Mouse (Mus musculus): ENCODE measurements around the gene Kctd17.

The Kctd17 gene

DNA sequence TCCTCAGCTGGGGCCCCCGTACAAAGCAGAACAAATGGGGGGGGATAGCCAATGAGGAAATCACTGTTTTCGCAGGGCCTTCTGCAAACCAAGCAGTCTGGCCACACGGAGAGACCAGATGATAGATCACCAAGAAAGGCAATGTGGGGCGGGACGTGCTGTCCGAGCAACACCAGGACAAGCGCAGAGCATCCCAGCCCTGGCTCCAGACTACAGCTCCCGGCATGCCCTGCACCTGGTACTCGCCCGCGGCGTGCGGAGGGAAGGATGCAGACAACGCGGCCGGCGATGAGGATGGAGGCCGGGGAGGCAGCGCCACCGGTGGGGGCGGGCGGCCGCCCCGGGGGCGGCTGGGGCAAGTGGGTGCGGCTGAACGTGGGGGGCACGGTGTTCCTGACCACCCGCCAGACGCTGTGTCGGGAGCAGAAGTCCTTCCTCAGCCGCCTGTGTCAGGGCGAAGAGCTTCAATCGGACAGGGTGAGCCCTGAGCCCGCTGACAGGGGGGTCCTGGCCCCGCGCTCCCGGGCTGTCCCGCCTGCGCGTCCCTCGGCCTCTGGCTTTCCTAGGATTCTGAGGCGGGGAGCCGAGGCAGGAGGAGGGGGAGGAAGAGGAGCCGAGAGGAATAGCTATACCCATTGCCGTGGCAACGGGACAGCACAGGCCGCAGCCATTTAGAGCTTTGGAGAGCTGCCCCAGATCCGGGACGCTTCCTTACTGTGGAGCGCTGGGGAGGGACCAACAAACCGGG, at the start of gene Kctd17:
Gene Kctd17, plus strand, starts transcription at position 174 of the 748 bp plus-strand sequence.
- in situ Hi-C loops (cut with MboI, MseI): no loop called here

DNA sequence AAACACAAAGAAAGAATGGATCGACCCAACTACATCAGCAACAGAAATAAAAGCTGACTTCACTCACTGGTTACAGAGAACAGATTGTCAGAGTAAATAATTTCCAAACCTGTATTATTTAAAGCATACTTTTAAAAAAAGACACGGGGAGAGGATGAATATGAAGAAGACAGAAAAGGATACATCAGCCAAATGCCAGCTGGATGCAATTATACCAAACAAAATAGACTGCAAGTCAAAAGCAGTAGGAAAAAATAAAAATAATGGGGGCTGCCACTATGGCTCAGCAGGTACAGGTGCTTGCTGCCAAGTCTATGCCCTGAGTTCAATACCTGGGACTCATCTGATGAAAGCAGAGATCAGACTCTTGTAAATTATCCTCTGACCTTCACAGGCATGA, 48.2 kb upstream of the Kctd17 start:
- in situ Hi-C loops (cut with MboI, MseI): no loop called here

DNA sequence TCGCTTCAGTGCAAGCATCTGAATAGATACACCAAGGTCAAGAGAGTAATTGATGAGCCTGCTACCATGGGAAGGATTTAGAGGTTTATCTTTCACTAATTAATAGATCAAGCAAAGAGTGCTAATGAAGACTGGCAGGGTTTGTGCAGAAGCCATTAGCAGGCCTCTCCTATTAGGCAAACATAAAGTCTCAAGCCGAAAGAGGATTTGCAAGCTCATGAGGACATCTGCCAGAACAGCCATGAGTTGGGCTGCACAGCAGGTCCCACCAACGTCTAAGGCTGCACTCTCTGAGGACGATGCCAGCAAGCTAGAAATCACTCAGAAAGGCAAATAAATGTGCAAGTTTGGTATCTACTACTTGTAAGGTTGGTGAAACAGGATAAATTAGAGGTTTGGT, 47.6 kb upstream of the Kctd17 start:
- in situ Hi-C loops (cut with MboI, MseI): no loop called here

GRCm38 (mm10) chr15:78382115-78382514, 46.2 kb upstream of the Kctd17 start:
- in situ Hi-C loops (cut with MboI, MseI): no loop called here

DNA sequence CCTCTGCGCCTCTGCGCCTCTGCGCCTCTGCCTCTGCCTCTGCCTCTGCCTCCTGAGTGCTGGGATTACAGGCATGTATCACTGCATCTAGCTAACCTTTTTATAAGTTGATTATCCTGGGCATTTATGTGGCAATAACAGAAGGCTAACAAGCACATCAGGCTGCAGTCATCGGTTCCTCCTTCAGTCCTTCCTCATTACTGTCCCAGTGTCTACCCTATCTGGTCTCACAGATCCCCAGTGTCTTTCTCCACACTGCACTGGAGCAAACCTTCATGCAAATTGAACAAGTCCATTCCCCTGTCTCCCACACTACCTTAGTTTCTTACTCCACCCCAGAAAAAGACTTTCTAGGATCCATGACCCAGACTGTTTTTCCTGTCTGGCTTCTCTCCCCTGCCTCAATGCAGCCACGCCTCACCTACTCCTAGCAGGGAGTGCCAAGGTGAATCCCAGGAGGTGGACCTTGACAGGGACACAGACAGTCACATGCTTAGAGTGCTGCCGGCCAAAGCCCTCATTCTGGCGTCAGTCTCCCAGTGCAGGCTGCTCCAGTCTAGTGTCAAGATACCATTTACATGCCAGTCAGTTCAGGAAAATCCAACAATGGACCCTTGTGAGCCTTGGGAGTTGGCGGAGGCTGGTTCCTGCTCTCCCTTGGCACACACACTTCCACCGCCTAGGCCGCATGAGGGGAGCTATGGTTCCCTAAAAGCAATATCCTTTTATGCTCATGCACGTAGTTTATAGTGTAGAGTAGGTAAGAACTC, 44.7 kb upstream of the Kctd17 start:
- in situ Hi-C loops (cut with MboI, MseI): no loop called here

GRCm38 (mm10) chr15:78384220-78385116, 43.9 kb upstream of the Kctd17 start:
- in situ Hi-C loops (cut with MboI, MseI): no loop called here

DNA sequence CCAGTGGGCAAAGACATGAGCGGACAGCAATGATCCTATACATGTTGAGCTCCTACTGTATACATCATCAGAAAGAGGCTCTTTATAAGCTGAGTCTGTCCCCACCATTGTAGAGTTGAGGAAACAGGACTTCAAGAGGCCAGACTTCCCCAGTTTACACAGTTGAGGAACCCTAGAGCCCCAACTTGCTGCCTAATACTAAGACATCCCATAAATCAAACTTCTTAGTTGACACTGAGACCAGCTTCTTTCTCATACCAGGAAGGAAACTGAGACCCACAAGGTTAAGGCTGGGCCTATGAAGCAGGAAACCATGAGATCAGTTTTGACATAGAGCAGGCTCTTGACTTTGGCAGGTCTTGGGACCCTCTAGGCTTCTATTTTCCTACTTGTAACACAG, 42.8 kb upstream of the Kctd17 start:
- in situ Hi-C loops (cut with MboI, MseI): no loop called here

GRCm38 (mm10) chr15:78390855-78391254, 37.5 kb upstream of the Kctd17 start:
- in situ Hi-C loops (cut with MboI, MseI): no loop called here

GRCm38 (mm10) chr15:78395478-78395962, 32.8 kb upstream of the Kctd17 start, which contains the start of gene Tex33:
Tex33 (minus strand) TSS chr15:78395912.
- in situ Hi-C loops (cut with MboI, MseI): no loop called here

DNA sequence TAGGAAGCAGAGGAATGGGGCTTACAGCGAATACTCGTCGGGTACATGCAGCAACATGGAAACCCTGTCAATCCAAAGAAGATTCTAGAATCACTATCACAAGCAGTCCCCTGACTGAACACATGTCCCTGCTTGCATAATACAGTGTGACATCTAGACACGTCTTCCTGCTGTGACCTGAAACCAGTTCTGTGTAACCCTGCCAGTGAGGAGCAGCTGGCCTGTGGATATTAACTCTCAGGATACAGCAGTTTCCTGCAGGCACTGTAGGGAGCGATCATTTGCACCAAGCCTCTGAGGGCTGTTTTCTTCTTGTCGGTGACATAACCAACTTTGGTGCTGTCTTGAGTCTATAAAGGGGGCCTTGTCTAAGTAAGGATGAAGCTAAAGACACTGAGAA, 27.0 kb upstream of the Kctd17 start:
- in situ Hi-C loops (cut with MboI, MseI): no loop called here

DNA sequence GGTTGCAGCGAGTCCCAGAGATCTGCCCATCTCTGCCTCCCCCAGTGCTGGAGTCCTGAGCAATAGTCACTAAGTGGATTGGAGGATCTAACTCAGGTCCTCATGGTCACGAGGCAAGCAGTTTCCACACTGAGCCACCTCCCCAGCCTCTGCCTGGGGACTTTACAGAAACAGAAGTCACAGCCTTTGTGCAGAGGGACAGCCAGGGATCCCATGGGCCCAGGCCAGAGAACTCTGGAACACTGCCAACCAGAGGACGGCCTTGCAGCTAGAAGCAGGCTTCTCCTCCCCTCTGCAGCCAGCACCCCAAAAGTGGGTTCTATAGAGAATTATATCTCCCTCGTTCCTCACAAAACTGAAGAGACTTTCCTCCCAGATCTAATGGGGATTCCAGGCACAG, 26.4 kb upstream of the Kctd17 start:
- in situ Hi-C loops (cut with MboI, MseI): no loop called here

GRCm38 (mm10) chr15:78402423-78402822, 25.9 kb upstream of the Kctd17 start:
- in situ Hi-C loops (cut with MboI, MseI): no loop called here

DNA sequence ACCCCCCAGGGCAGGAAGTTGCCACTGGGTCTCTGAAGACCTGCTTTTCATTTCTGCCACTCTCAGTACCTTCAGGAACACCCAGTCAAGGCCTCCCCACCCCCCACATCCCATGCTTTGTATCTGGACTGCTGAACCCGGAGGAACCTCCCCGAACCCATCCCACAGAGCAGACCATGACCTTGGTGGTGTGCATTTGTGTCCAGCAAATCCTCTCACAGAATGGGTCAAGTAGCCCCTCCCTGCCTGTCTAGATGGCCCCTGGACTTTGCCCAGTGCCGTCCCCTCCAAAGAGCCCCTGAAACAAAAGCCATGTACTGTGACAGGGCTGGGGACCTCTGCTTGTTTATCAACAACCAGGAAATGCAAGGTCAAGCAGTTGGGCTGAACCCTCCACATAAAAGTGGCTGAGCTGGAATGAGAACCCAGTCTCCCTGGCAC, 25.0 kb upstream of the Kctd17 start:
- in situ Hi-C loops (cut with MboI, MseI): no loop called here

DNA sequence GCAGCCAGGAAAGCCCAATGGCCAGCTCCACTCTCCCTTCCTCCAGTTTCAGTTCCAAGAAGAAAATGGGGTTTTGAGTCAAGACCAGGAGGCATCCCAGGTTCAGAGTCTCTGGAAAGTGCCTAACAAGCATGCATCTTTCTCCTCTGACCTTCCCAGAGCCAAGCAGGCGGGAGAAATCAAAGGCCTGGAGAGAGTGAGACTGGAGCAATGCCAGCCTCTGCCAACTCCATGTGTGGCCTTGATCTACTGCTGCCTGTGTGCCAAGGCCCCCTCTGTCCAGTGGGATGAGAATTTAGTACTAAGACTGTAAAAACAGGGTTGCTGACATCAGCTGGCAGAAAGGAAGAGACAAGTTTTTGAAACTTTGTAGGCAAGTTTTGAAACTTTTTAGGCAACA, 24.5 kb upstream of the Kctd17 start:
- in situ Hi-C loops (cut with MboI, MseI): no loop called here

GRCm38 (mm10) chr15:78405098-78405497, 23.3 kb upstream of the Kctd17 start:
- in situ Hi-C loops (cut with MboI, MseI): no loop called here

DNA sequence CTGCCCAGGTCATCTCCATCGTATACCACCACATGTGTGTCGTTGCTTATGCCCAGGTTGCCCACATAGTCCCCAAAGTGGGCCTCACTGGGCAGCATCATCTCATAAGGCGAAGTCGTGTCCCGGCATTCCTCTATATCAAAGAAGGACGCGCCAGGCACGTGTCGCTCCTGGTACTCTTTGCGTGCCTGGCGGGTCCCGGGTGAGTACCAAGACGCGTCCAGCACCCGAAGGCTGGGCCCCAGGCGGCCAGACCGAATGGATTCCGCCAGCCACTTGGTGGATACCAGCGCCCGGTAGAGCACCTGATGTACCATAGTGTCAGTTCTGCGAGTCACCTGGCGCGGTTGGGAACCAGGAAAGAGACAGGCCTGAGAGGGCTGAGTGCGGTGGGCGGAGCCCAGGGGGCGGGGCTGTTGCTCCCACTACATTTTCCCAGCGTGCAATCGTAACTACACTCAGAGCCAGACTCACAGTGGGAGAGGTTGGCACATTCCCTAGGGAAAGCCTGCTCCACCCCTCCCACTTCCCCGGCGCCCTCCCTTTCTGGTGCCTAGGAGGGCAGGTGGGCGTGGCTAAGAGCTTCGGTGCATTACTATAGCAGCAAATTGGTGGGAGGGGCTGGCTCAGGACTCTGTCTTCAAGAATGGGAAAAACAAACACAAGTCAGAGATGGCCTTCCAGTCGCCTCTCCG, 22.7 kb upstream of the Kctd17 start, which contains the start of gene Tst:
Gene Tst, minus strand, starts transcription at position 391 of the 695 bp plus-strand sequence.
- in situ Hi-C loops (cut with MboI, MseI): no loop called here

DNA sequence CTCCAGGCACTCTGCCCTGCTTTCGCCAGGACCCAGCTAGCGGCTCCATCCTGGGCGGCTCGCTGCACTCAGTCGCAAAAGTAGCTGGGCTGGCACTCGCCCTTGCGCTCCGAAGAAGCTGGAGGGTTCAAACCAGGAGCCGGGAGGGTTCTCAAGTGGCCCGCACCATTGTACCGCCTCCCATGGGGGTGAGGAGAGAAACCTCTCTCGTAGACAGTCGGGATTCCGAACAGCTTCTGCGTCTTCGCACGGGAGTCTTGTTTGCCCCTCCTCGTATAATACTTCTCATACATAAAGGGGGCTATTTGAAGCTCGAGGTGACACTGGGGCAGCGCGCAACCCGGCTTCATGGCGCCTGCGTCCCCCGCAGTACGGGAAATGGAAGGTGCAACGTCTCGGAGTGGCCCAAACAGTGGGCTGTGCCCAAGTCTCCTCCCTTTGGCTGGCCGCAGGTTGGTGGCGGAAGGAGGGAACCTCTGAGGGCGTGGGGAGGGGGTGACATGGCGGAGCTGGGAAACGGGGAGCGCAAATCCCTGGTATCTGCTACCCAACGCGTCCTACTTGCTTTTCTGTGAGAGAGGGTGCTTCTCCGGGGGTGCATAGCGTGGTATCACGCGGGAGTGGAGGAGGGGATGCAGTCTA, 21.9 kb upstream of the Kctd17 start, which contains the start of gene Mpst:
Gene Mpst, plus strand, starts transcription at position 124 of the 642 bp plus-strand sequence.
- in situ Hi-C loops (cut with MboI, MseI): no loop called here

DNA sequence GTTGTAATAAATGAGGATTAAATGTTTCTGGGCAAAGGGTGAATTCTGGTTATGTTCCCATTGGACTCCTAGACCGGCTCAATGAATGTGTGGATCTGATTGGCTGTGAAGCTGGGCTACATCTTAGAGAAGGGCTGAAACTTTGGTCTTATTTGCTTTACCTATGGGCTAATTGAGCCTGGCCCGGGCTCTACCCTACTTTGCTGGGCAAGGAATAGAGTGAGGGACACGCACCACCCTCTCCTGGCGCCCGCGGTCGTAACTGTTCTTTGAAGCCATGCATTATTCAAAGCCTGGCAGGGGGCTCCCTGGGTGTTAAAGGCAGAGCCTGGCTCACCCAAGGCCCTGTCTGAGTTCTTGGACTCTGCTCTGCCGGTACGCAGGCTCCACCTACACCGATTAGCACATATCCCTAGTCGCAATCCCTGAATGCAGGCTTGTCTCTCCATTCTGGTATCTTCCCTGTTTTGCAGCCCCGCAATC, 18.8 kb upstream of the Kctd17 start:
- in situ Hi-C loops (cut with MboI, MseI): no loop called here

DNA sequence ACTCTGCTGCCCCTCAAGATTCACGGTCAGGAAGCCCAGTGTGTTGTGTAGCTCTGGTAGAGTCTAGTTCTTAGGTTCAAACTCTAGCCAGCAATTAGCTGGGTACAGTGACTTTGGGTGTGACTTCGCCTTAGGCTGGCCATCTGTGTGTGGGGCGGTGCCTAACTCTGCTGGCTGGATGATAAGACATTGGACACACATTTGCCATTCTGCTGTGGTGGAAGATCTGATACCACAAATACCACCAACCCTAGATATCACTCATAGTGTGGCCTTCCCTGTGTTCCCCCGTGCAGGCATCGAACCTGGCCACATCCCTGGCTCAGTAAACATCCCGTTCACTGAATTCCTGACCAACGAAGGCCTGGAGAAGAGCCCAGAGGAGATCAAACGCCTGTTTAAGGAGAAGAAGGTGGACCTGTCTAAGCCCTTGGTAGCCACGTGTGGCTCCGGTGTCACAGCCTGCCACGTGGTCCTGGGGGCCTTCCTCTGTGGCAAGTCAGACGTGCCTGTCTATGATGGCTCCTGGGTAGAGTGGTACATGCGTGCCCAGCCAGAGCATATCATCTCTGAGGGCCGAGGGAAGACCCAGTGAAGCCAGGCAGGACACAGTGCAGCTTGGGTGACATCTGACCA, 15.2 kb upstream of the Kctd17 start:
- in situ Hi-C loops (cut with MboI, MseI): no loop called here

DNA sequence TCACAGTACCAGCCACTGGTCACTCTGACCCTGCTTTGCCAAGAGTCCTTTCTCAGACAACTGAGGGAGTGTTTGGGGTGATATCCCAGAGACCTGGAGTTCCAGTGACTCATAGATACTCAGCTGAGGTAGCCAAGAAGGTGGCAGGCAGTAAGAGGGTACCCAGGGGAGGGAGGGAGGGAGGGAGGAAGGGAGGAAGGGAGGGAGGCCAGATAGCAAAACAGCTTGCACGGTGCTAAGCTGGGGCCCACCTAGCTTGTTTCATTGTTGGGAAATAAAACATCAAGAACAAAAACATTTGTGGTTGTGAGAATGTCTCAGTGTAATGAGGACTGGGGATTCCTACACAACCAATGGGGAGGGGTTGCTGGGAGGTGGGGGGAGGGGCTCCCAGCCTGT, 14.6 kb upstream of the Kctd17 start:
- in situ Hi-C loops (cut with MboI, MseI): no loop called here
